Mouse (Mus musculus) embryonic fibroblast, embryonic 13.5 days (primary cell): ENCODE measurements at regions not wholly inside any gene's neighbourhood (a gene's known extent, or its start where the extent isn't known, plus 50 kb on each side); places are given as distances from the start of the nearest gene placed in this dataset.

Source experiments
- CTCF ChIP-seq: IDR thresholded peaks from 2 replicates; pipeline ENCODE4 v1.5.1; 2011; ENCODE audit warnings: mild to moderate bottlenecking, control low read depth, low read length, moderate library complexity, borderline replicate concordance; ENCODE audit not compliant: insufficient read depth
- POLR2A ChIP-seq: IDR thresholded peaks from 2 replicates; pipeline ENCODE4 v1.6.1; 2011; ENCODE audit warnings: low read depth, mild to moderate bottlenecking, control low read depth, low read length, moderate library complexity

- TF ChIP-seq CTCF (no peak), POLR2A (no peak)
Measured at GRCm38 (mm10) chr1:152220804-152221565, 131.1 kb upstream of the 1700025G04Rik start.
